Mouse (Mus musculus) neural tube, embryonic 15.5 days (tissue): ENCODE data around the gene Tns3. TPM values are rescaled to one million over a fixed set of nuclear protein-coding genes. Genes with fewer than 3 reads are reported as not detected.

Experiments used
- ATAC-seq: fragments of 200-750 bp; cut with Nextera tagmentation; 2 replicates; pipeline ENCODE4 v1.8.0; 2017; ENCODE audit warnings: mild to moderate bottlenecking, moderate TSS enrichment, moderate library complexity; ENCODE audit not compliant: low FRiP score
- H3K27ac ChIP-seq: fragments of 300-500 bp; sonication (generic); replicated peaks from 2 replicates; pipeline ENCODE4 v1.5.1; 2015; ENCODE audit warnings: mild to moderate bottlenecking, inconsistent platforms
- H3K27me3 ChIP-seq: fragments of 300-500 bp; sonication (generic); replicated peaks from 2 replicates; pipeline ENCODE4 v1.6.1; 2015; ENCODE audit warnings: inconsistent platforms
- H3K36me3 ChIP-seq: fragments of 300-500 bp; sonication (generic); 2 replicates; pipeline ENCODE4 v1.6.1; 2015; ENCODE audit warnings: inconsistent platforms
- H3K4me1 ChIP-seq: fragments of 300-500 bp; sonication (generic); 2 replicates; pipeline ENCODE4 v1.6.1; 2015; ENCODE audit warnings: inconsistent platforms
- H3K4me2 ChIP-seq: fragments of 300-500 bp; sonication (generic); 2 replicates; pipeline ENCODE4 v1.6.1; 2015; ENCODE audit warnings: inconsistent platforms, mild to moderate bottlenecking, moderate library complexity
- H3K4me3 ChIP-seq: fragments of 300-500 bp; sonication (generic); replicated peaks from 2 replicates; pipeline ENCODE4 v1.5.1; 2015; ENCODE audit warnings: mild to moderate bottlenecking, inconsistent platforms
- H3K9ac ChIP-seq: fragments of 300-500 bp; sonication (generic); replicated peaks from 2 replicates; pipeline ENCODE4 v1.6.1; 2015; ENCODE audit warnings: mild to moderate bottlenecking, inconsistent platforms
- H3K9me3 ChIP-seq: fragments of 300-500 bp; sonication (generic); replicated peaks from 2 replicates; pipeline ENCODE4 v1.6.1; 2016; ENCODE audit warnings: inconsistent platforms
- WGBS: fragments of 180-500 bp; shearing (Covaris S2); methylation state at CpG from one replicate; pipeline ENCODE4 v1.1.7; 2015; ENCODE audit warnings: mixed read lengths; 5-methylcytosine and 5-hydroxymethylcytosine counted together
- polyA plus RNA-seq: library from polyadenylated mRNA; unstranded; fragments of >200 nt; fragmentation: Nextera tagmentation; extraction: Ambion mirVana; gene quantifications from 2 replicates; pipeline ENCODE4 v1.2.1, GENCODE M21; 2015

The Tns3 gene
- polyA plus RNA-seq, 1 experiment from 2014 or later = 7.6 TPM

- ATAC-seq = no peak
- Histone ChIP-seq H3K36me3 (peaks cover 5% of the 10 kb centered on the region; the same call in 1 of the 2 replicates), H3K27ac (no peak overlapping the region), H3K4me3 (no peak overlapping the region), H3K9me3 (no peaks in the 10 kb centered on the region), H3K27me3 (no peaks in the 10 kb centered on the region), H3K4me1 (no peaks in the 10 kb centered on the region), H3K9ac (no peak overlapping the region), H3K4me2 (no peak overlapping the region)
- WGBS = 92% methylated on average over 9 of the region's 9 CpGs
Observed at GRCm38 (mm10) chr11:8439035-8439434, 225.3 kb downstream of the Tns3 start.

- no peak overlapping the region for H3K4me2 ChIP-seq
- no peak overlapping the region for H3K27ac ChIP-seq
- ATAC-seq = no peak
- 93% methylated on average over 4 of the region's 4 CpGs for WGBS
- H3K36me3 ChIP-seq = peaks cover 4% of the 10 kb centered on the region; the same call in 1 of the 2 replicates
- H3K9me3 ChIP-seq = no peaks in the 10 kb centered on the region
- H3K4me1 ChIP-seq = no peaks in the 10 kb centered on the region
- H3K4me3 ChIP-seq = no peak overlapping the region
- H3K9ac ChIP-seq = no peak overlapping the region
- H3K27me3 ChIP-seq = no peaks in the 10 kb centered on the region
Observed at GRCm38 (mm10) chr11:8438269-8438668, 226.1 kb downstream of the Tns3 start.

GRCm38 (mm10) chr11:8435101-8435500 is 229.2 kb downstream of the Tns3 start:
- H3K4me2 ChIP-seq = no peak overlapping the region
- no peaks in the 10 kb centered on the region for H3K9me3 ChIP-seq
- no peak overlapping the region for H3K9ac ChIP-seq
- no peaks in the 10 kb centered on the region for H3K4me1 ChIP-seq
- H3K27ac ChIP-seq = no peak overlapping the region
- WGBS = 96% methylated on average over 6 of the region's 6 CpGs
- peaks cover 10% of the 10 kb centered on the region for H3K36me3 ChIP-seq
- no peak for ATAC-seq
- no peak overlapping the region for H3K4me3 ChIP-seq
- H3K27me3 ChIP-seq = no peaks in the 10 kb centered on the region

- no peaks in the 10 kb centered on the region for H3K27me3 ChIP-seq
- H3K4me2 ChIP-seq = no peak overlapping the region
- H3K4me3 ChIP-seq = no peak overlapping the region
- 96% methylated on average over 6 of the region's 6 CpGs for WGBS
- H3K9ac ChIP-seq = no peak overlapping the region
- no peak overlapping the region for H3K27ac ChIP-seq
- ATAC-seq = no peak
- H3K36me3 ChIP-seq = peaks cover 10% of the 10 kb centered on the region
- no peaks in the 10 kb centered on the region for H3K9me3 ChIP-seq
- H3K4me1 ChIP-seq = no peaks in the 10 kb centered on the region
Observed at GRCm38 (mm10) chr11:8434366-8434765, 230.0 kb downstream of the Tns3 start.

GRCm38 (mm10) chr11:8433443-8433842 is 230.9 kb downstream of the Tns3 start:
- no peak overlapping the region for H3K4me3 ChIP-seq
- ATAC-seq = no peak
- H3K27ac ChIP-seq = no peak overlapping the region
- H3K36me3 ChIP-seq = peaks cover 10% of the 10 kb centered on the region
- H3K4me1 ChIP-seq = no peaks in the 10 kb centered on the region
- H3K9ac ChIP-seq = no peak overlapping the region
- 91% methylated on average over 9 of the region's 9 CpGs for WGBS
- H3K27me3 ChIP-seq = no peaks in the 10 kb centered on the region
- no peak overlapping the region for H3K4me2 ChIP-seq
- no peaks in the 10 kb centered on the region for H3K9me3 ChIP-seq

- Histone ChIP-seq H3K4me2 (no peak overlapping the region), H3K4me1 (no peaks in the 10 kb centered on the region), H3K36me3 (peaks cover 10% of the 10 kb centered on the region), H3K27ac (no peak overlapping the region), H3K9me3 (no peaks in the 10 kb centered on the region), H3K27me3 (no peaks in the 10 kb centered on the region), H3K4me3 (no peak overlapping the region), H3K9ac (no peak overlapping the region)
- no peak for ATAC-seq
- 95% methylated on average over 8 of the region's 8 CpGs for WGBS
Observed at GRCm38 (mm10) chr11:8432941-8433340, 231.4 kb downstream of the Tns3 start.

GRCm38 (mm10) chr11:8427660-8428059 is 236.7 kb downstream of the Tns3 start:
- peaks cover 6% of the 10 kb centered on the region; the same call in 1 of the 2 replicates for H3K36me3 ChIP-seq
- H3K9ac ChIP-seq = no peak overlapping the region
- 92% methylated on average over 11 of the region's 11 CpGs for WGBS
- H3K4me3 ChIP-seq = no peak overlapping the region
- no peak for ATAC-seq
- H3K27me3 ChIP-seq = no peaks in the 10 kb centered on the region
- peaks cover 13% of the 10 kb centered on the region for H3K4me1 ChIP-seq
- no peaks in the 10 kb centered on the region for H3K9me3 ChIP-seq
- H3K4me2 ChIP-seq = no peak overlapping the region
- H3K27ac ChIP-seq = no peak overlapping the region

GRCm38 (mm10) chr11:8425226-8425570 is 239.1 kb downstream of the Tns3 start:
- WGBS = 83% methylated on average over 5 of the region's 5 CpGs
- Histone ChIP-seq H3K27ac (peak overlapping the region; percentile 78), H3K36me3 (peaks cover under 1% of the 10 kb centered on the region; the same call in 1 of the 2 replicates), H3K4me1 (peaks cover 13% of the 10 kb centered on the region), H3K9me3 (no peaks in the 10 kb centered on the region), H3K4me2 (no peak overlapping the region), H3K9ac (no peak overlapping the region), H3K4me3 (no peak overlapping the region), H3K27me3 (no peaks in the 10 kb centered on the region)
- ATAC-seq = no peak; the same call in 1 of the 2 replicates

GRCm38 (mm10) chr11:8424342-8425225 is 239.8 kb downstream of the Tns3 start:
- Histone ChIP-seq H3K4me2 (peak overlapping the region; percentile 37), H3K4me1 (peaks cover 13% of the 10 kb centered on the region), H3K27me3 (no peaks in the 10 kb centered on the region), H3K9ac (no peak overlapping the region), H3K4me3 (no peak overlapping the region), H3K27ac (peak overlapping the region; percentile 78), H3K36me3 (no peaks in the 10 kb centered on the region), H3K9me3 (no peaks in the 10 kb centered on the region)
- ATAC-seq = peak; percentile 95
- WGBS = 22% methylated on average over 13 of the region's 13 CpGs

GRCm38 (mm10) chr11:8405225-8405899 is 259.0 kb downstream of the Tns3 start:
- ATAC-seq = peak; percentile 84
- H3K9ac ChIP-seq = no peak overlapping the region; the same call in 1 of the 2 replicates
- WGBS = 30% methylated on average over 18 of the region's 18 CpGs
- 0 out of 2 replicates have a peak, but pooled peaks cover 3% of the 10 kb centered on the region for H3K4me1 ChIP-seq
- no peak overlapping the region for H3K27ac ChIP-seq
- no peaks in the 10 kb centered on the region for H3K9me3 ChIP-seq
- no peaks in the 10 kb centered on the region for H3K27me3 ChIP-seq
- no peaks in the 10 kb centered on the region for H3K36me3 ChIP-seq
- H3K4me3 ChIP-seq = no peak overlapping the region
- no peak overlapping the region for H3K4me2 ChIP-seq

GRCm38 (mm10) chr11:8401328-8401727 is 263.0 kb downstream of the Tns3 start:
- Histone ChIP-seq H3K9me3 (0 out of 2 replicates have a peak, but pooled peaks cover 2% of the 10 kb centered on the region), H3K4me1 (0 out of 2 replicates have a peak, but pooled peaks cover 3% of the 10 kb centered on the region), H3K27me3 (no peaks in the 10 kb centered on the region), H3K4me3 (no peak overlapping the region), H3K9ac (no peak overlapping the region), H3K4me2 (no peak overlapping the region), H3K36me3 (no peaks in the 10 kb centered on the region), H3K27ac (no peak overlapping the region)
- ATAC-seq = no peak
- 47% methylated on average over 7 of the region's 7 CpGs for WGBS

- Histone ChIP-seq H3K27ac (no peak overlapping the region), H3K9me3 (0 out of 2 replicates have a peak, but pooled peaks cover 2% of the 10 kb centered on the region), H3K9ac (no peak overlapping the region), H3K4me2 (no peak overlapping the region), H3K4me1 (no peaks in the 10 kb centered on the region), H3K36me3 (no peaks in the 10 kb centered on the region), H3K4me3 (no peak overlapping the region), H3K27me3 (no peaks in the 10 kb centered on the region)
- 91% methylated on average over 7 of the region's 7 CpGs for WGBS
- ATAC-seq = no peak
Observed at GRCm38 (mm10) chr11:8396329-8396728, 268.0 kb downstream of the Tns3 start.
